Mouse (Mus musculus) forebrain, embryonic 15.5 days (tissue): ENCODE results near the gene Psip1. TPM values are rescaled to one million over a fixed set of nuclear protein-coding genes. Genes with fewer than 3 reads are reported as not detected.

Experiments
- ATAC-seq: fragments of 200-750 bp; cut with Nextera tagmentation; replicated peaks from 2 replicates; pipeline ENCODE4 v1.8.0; 2017; ENCODE audit warnings: mild to moderate bottlenecking, moderate TSS enrichment, moderate library complexity
- H3K27ac ChIP-seq: fragments of 300-500 bp; sonication (generic); replicated peaks from 2 replicates; pipeline ENCODE4 v1.5.1; 2015; ENCODE audit warnings: mild to moderate bottlenecking, inconsistent platforms
- H3K27me3 ChIP-seq: fragments of 300-500 bp; sonication (generic); 2 replicates; pipeline ENCODE4 v1.6.1; 2015; ENCODE audit warnings: inconsistent platforms
- H3K36me3 ChIP-seq: fragments of 300-500 bp; sonication (generic); 2 replicates; pipeline ENCODE4 v1.6.1; 2015; ENCODE audit warnings: mild to moderate bottlenecking, inconsistent platforms
- H3K4me1 ChIP-seq: fragments of 300-500 bp; sonication (generic); 2 replicates; pipeline ENCODE4 v1.6.1; 2015; ENCODE audit warnings: inconsistent platforms
- H3K4me2 ChIP-seq: fragments of 300-500 bp; sonication (generic); replicated peaks from 2 replicates; pipeline ENCODE4 v1.6.1; 2015; ENCODE audit warnings: mild to moderate bottlenecking, inconsistent platforms
- H3K4me3 ChIP-seq: fragments of 300-500 bp; sonication (generic); 2 replicates; pipeline ENCODE4 v1.5.1; 2015; ENCODE audit warnings: mild to moderate bottlenecking, inconsistent platforms
- H3K9ac ChIP-seq: fragments of 300-500 bp; sonication (generic); replicated peaks from 2 replicates; pipeline ENCODE4 v1.6.1; 2015; ENCODE audit warnings: mild to moderate bottlenecking, inconsistent platforms
- H3K9me3 ChIP-seq: fragments of 300-500 bp; sonication (generic); 2 replicates; pipeline ENCODE4 v1.6.1; 2016; ENCODE audit warnings: inconsistent platforms
- WGBS: fragments of 180-500 bp; shearing (Covaris S2); methylation state at CpG from one replicate; pipeline ENCODE4 v1.1.7; 2015; ENCODE audit warnings: mixed read lengths; 5-methylcytosine and 5-hydroxymethylcytosine counted together
- polyA plus RNA-seq: library from polyadenylated mRNA; unstranded; fragments of >200 nt; fragmentation: Nextera tagmentation; extraction: Ambion mirVana; gene quantifications from 2 replicates; pipeline ENCODE4 v1.2.1, GENCODE M21; 2015

The Psip1 gene
- polyA plus RNA-seq, 1 experiment from 2014 or later, result 317 TPM

- H3K9ac ChIP-seq, result no peak overlapping the region
- peaks cover 9% of the 10 kb centered on the region; the same call in 1 of the 2 replicates for H3K9me3 ChIP-seq
- ATAC-seq, result no peak
- peaks cover 4% of the 10 kb centered on the region for H3K4me1 ChIP-seq
- H3K27ac ChIP-seq, result no peak overlapping the region
- WGBS, result 91% methylated on average over 3 of the region's 3 CpGs
- H3K27me3 ChIP-seq, result no peaks in the 10 kb centered on the region
- H3K4me2 ChIP-seq, result no peak overlapping the region
- no peaks in the 10 kb centered on the region for H3K36me3 ChIP-seq
- H3K4me3 ChIP-seq, result no peak overlapping the region
Measured at GRCm38 (mm10) chr4:83412060-83412459, 74.2 kb downstream of the Psip1 start.

DNA sequence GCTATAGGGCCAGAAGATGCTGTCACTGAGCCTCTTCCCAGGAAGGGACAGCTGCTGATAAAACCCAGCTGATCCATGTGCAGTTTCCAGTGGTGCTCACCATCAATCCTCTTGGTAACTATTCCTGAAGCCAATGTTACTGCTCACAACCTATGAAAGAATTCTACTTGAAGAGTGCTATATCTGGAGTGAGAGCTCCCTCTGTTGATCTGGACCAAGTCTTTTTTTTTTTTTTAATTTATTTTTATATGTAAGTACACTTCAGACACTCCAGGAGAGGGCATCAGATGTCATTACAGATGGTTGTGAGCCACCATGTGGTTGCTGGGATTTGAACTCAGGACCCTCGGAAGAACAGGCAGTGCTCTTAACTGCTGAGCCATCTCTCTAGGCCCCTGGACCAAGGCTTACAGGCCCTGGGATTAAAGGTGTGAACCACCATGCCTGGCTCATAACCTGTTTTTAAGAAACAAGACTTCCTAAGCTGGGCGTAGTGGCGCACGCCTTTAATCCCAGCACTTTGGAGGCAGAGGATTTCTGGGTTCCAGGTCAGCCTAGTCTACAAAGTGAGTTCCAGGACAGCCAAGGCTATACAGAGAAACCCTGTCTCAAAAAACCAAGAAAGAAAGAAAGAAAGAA lies 76.3 kb downstream of the Psip1 start:
- no peak overlapping the region for H3K9ac ChIP-seq
- ATAC-seq, result no peak
- no peaks in the 10 kb centered on the region for H3K36me3 ChIP-seq
- no peak overlapping the region for H3K4me2 ChIP-seq
- no peak overlapping the region for H3K27ac ChIP-seq
- H3K9me3 ChIP-seq, result peaks cover 9% of the 10 kb centered on the region; the same call in 1 of the 2 replicates
- 95% methylated on average over 4 of the region's 4 CpGs for WGBS
- H3K27me3 ChIP-seq, result no peaks in the 10 kb centered on the region
- no peak overlapping the region for H3K4me3 ChIP-seq
- H3K4me1 ChIP-seq, result no peaks in the 10 kb centered on the region

DNA sequence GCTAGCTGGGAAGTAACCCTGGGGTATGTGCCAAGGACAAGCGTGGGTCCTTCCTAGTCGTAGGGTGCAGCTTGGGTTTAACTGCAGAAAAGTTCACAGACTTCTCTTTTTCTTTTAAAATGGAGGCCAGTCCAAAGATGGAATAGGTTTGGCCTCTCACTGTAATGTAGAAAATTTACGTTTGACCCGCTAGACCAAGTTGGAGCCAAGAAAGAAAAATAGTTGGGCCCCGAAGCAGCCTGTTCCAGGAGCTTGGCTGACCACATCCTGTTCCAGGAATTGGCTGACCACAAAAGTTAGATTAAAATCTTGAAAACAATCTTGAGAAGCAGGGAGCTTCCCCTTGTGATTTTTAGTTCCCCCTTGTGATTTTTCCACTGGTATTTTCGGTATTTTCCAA lies 78.6 kb downstream of the Psip1 start:
- no peak overlapping the region for H3K9ac ChIP-seq
- peaks cover 13% of the 10 kb centered on the region; the same call in 1 of the 2 replicates for H3K9me3 ChIP-seq
- H3K36me3 ChIP-seq, result no peaks in the 10 kb centered on the region
- H3K4me1 ChIP-seq, result no peaks in the 10 kb centered on the region
- no peak for ATAC-seq
- WGBS, result 97% methylated on average over 6 of the region's 6 CpGs
- no peaks in the 10 kb centered on the region for H3K27me3 ChIP-seq
- H3K4me2 ChIP-seq, result no peak overlapping the region
- no peak overlapping the region for H3K27ac ChIP-seq
- H3K4me3 ChIP-seq, result no peak overlapping the region

Other genes with a start within 250 kb of the Psip1 start
- 11.7 and 13.7 TPM in 2 replicates for gene Ttc39b, start 162.2 kb downstream of the Psip1 start, polyA plus RNA-seq
- gene Snapc3, start 68.7 kb downstream of the Psip1 start, polyA plus RNA-seq, result 100 and 101 TPM in 2 replicates
- gene Ccdc171, start 39.1 kb upstream of the Psip1 start, polyA plus RNA-seq, result 5.5 and 5.7 TPM in 2 replicates